Mouse (Mus musculus): Measurements from ENCODE around the gene Pum2.

DNA sequence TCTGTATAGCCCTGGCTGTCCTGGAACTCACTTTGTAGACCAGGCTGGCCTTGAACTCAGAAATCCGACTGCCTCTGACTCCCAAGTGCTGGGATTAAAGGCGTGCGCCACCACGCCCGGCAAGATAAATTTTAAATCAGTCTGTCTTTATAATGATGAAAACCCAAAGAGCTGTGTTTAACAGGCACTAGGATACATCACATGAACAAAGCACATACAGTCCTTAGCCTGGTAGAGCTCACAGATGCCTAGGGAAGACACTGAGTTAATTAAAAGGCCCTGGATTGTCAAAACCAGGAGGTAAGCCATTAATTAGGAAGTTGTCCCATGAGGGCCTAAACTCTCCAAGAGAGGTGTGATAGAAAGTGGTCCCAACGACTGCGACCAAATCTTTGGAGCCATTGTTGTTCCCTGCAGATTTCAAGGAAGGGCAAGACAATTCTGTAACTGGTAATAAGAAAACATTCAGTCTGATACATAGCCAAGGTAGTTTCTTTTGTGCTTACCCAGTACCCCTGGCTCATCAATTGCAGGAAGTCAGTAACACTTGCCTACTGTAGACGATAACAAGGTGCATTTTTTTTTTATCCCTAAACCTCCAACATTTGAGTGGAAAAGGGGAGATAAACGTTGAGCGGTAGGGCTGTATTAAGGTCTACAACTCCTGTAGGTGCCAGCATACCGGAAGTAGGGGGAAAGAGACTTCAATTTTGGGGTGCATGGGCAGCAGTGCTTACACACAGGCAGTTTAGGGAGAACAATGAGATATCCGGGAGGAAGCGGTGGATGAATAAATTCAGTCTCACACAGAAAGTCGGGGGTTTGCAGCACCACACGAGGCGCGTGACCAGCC is 587 bp upstream of the Pum2 start:
- TF ChIP-seq ZC3H11A (IDR thresholded peaks at IDR 0.05; ENCODE audit: borderline replicate concordance, low read depth, low read length) (no peak), CHD2 (IDR thresholded peaks at IDR 0.05; ENCODE audit: low read depth, low read length) (no peak), HCFC1 (IDR thresholded peaks at IDR 0.05; ENCODE audit: borderline replicate concordance, insufficient read depth, low read length) (no peak), ZNF384 (IDR thresholded peaks at IDR 0.05; ENCODE audit: low read depth, low read length) (no peak), MAFK (IDR thresholded peaks at IDR 0.05; ENCODE audit: insufficient read depth, low read depth, low read length) (no peak)

Measured in ES-E14 (cell line).